Mouse (Mus musculus): ENCODE measurements around the gene Ralgapa1. TPM values are rescaled to one million over a fixed set of nuclear protein-coding genes. Genes with fewer than 3 reads are reported as not detected.
"Not testable (repeated sequence)": the region's sequence is repeated elsewhere in the genome, so short reads cannot be mapped to it uniquely, and the experiment has no call there.

The Ralgapa1 gene
- polyA plus RNA-seq, 1 experiment = not detected

DNA sequence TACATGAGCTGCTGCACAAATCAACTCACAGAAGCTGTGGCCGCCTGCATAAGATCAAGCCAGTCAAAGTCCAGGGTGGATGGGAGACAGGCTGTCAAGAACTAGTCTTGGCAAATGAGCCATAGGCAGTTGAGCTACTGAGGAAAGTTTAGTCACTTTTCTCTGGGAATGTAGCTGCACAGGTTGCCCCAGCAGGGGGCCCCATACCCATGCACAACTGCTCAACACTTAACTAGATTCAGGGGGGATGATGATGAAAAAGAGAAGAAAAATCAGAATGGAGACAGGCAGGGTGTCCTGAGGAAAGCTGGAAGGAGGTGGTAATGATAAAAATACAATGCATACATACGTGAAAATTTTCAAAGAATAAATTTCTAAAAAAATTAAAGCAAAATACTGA is 42.7 kb downstream of the Ralgapa1 start:
- TF ChIP-seq POLR2A (IDR thresholded peaks at IDR 0.05; ENCODE audit: insufficient read depth, low read depth, low read length) (no peak), CTCF (IDR thresholded peaks at IDR 0.05; ENCODE audit: insufficient read depth, low read depth, low read length) (no peak)
- no peak overlapping the region for H3K27ac ChIP-seq (ENCODE audit: insufficient read depth, low read depth, low read length)
- 88% methylated on average over 2 of the region's 2 CpGs for WGBS
- H3K4me1 ChIP-seq (ENCODE audit: control insufficient read depth, insufficient read depth, low read length) = no peaks in the 10 kb centered on the region
- H3K4me3 ChIP-seq (ENCODE audit: insufficient read depth, low read depth, low read length) = no peak overlapping the region

DNA sequence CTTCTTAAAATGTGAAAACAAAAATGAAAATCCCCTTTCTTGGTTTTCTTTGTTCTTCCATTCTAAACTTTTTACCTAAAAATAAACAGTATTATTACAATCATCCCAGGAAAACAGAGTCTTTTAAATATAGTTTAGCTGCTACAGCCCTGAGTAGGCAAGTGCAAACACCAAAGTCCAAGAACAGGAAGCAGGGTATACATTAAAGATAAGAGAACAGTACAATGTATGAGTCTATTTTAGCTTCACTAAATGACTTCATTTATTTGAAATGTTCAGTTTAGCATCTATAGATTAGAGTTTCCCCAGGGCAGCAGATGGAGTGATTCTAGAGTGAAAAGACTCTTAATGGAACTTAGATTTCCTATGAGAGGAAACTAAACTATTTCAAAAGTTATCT is 43.6 kb downstream of the Ralgapa1 start:
- no peaks in the 10 kb centered on the region for H3K4me1 ChIP-seq (ENCODE audit: control insufficient read depth, insufficient read depth, low read length)
- H3K27ac ChIP-seq (ENCODE audit: insufficient read depth, low read depth, low read length) = no peak overlapping the region
- no peak overlapping the region for H3K4me3 ChIP-seq (ENCODE audit: insufficient read depth, low read depth, low read length)
- no peak for TF ChIP-seq CTCF (IDR thresholded peaks at IDR 0.05; ENCODE audit: insufficient read depth, low read depth, low read length)
- TF ChIP-seq POLR2A (IDR thresholded peaks at IDR 0.05; ENCODE audit: insufficient read depth, low read depth, low read length) = no peak

DNA sequence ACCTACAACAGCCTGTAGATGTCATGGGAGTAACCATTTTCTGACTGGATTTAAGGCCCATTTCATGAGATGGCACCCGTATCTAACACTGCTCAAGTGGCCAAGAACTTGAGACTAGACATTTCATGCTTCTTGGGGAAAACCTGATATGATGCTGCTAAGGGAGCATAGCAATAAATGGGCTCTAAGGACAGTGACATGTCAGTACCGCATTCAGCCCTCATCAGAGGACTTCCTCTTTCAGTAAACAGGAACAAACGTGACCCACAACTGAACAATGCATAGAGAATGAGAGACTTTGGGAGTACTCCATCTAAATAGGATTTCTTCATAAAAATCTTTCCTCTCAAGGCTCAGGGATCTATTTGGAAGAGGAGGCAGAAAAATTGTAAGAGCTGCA is 46.7 kb downstream of the Ralgapa1 start:
- no peak for TF ChIP-seq POLR2A (IDR thresholded peaks at IDR 0.05; ENCODE audit: insufficient read depth, low read depth, low read length)
- TF ChIP-seq CTCF (IDR thresholded peaks at IDR 0.05; ENCODE audit: insufficient read depth, low read depth, low read length) = no peak
- no peak overlapping the region for H3K4me3 ChIP-seq (ENCODE audit: insufficient read depth, low read depth, low read length)
- H3K27ac ChIP-seq (ENCODE audit: insufficient read depth, low read depth, low read length) = no peak overlapping the region
- WGBS = 95% methylated on average over 3 of the region's 3 CpGs
- no peaks in the 10 kb centered on the region for H3K4me1 ChIP-seq (ENCODE audit: control insufficient read depth, insufficient read depth, low read length)

DNA sequence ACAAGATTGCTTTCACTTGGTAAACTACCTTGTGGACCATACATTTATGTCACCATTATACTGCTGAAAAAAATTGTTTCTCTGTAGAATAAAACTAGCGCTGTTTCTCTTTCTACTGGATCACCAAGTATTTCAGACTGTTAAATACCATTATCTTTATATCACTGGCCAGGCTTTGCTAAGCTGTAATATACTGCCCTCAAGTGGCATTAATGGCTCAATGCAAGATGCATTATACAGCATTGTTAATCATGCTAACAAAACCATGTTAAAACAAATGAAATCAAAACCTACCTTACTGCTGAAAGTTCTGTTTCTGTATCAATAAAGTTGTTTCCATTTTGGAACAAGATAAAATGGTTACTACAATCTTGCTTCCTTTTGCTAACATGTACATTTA is 100.6 kb downstream of the Ralgapa1 start:
- no peak for TF ChIP-seq POLR2A (IDR thresholded peaks at IDR 0.05; ENCODE audit: insufficient read depth, low read depth, low read length)
- TF ChIP-seq CTCF (IDR thresholded peaks at IDR 0.05; ENCODE audit: insufficient read depth, low read depth, low read length) = no peak
- H3K4me1 ChIP-seq (ENCODE audit: control insufficient read depth, insufficient read depth, low read length) = no peaks in the 10 kb centered on the region
- no peak overlapping the region for H3K27ac ChIP-seq (ENCODE audit: insufficient read depth, low read depth, low read length)
- no peak overlapping the region for H3K4me3 ChIP-seq (ENCODE audit: insufficient read depth, low read depth, low read length)
- 16% methylated on average over 1 of the region's 1 CpGs for WGBS

DNA sequence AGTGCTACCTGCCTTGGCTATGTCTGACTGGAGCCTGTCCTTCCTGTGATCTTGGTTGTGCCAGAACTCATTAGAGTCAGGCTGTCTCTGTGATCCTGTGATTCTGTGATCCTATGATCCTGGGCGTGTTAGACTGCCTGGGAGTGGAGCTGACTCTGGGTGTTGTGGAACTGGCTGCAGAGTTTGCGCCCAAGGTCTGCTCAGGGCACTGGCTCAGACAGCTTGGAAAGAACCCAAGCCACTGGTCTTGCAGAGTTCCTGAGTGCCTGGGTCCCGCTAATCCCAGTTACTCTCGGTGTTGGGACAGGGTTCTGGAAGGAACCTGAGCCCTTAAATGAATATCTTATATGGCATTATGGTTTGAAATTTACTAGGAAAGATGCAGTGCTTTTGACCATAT is 115.1 kb downstream of the Ralgapa1 start:
- no peak for TF ChIP-seq POLR2A (IDR thresholded peaks at IDR 0.05; ENCODE audit: insufficient read depth, low read depth, low read length)
- TF ChIP-seq CTCF (IDR thresholded peaks at IDR 0.05; ENCODE audit: insufficient read depth, low read depth, low read length) = no peak
- no peak overlapping the region for H3K4me3 ChIP-seq (ENCODE audit: insufficient read depth, low read depth, low read length)
- no peak overlapping the region for H3K27ac ChIP-seq (ENCODE audit: insufficient read depth, low read depth, low read length)
- WGBS = 93% methylated on average over 4 of the region's 4 CpGs
- no peaks in the 10 kb centered on the region for H3K4me1 ChIP-seq (ENCODE audit: control insufficient read depth, insufficient read depth, low read length)

DNA sequence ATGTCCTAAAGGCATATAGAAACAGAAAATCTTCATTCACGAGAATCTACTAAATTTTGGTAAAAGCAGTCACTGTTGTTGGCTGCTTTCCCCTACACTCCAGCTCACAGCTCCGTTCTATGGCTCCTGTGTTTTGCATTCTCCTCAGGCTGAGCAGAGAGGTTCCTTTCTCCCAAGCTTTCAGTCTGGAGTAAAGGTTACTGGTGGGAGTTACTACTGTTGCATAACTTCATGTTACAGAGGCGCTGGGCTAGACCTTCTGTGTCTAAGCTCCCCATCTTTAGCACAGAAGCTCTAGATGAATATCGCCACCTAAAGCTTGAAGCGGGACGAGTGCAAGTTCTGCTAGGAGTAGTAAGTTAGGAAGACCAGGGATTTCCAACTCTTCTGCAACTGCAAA is 154.3 kb downstream of the Ralgapa1 start:
- 73% methylated on average over 6 of the region's 6 CpGs for WGBS
- TF ChIP-seq POLR2A (IDR thresholded peaks at IDR 0.05; ENCODE audit: insufficient read depth, low read depth, low read length) = no peak
- no peak for TF ChIP-seq CTCF (IDR thresholded peaks at IDR 0.05; ENCODE audit: insufficient read depth, low read depth, low read length)

DNA sequence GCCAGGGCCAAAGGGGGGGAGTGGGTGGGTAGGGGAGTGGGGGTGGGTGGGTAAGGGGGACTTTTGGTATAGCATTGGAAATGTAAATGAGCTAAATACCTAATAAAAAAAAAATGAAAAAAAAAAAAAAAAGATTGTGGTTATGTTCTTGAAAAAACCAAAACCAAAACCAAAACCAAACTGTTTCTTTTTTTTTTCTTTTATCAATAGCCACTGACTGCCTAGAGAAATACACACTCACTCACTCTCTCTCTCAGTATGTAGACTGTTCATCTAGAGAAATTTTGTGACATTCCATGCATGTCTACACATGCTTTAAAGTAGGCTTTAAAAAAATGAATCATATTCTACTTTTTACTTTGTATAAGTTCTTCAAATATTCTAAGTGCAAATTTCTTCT is 157.8 kb downstream of the Ralgapa1 start:
- H3K4me1 ChIP-seq (ENCODE audit: control insufficient read depth, insufficient read depth, low read length); H3K27ac ChIP-seq (ENCODE audit: insufficient read depth, low read depth, low read length); H3K4me3 ChIP-seq (ENCODE audit: insufficient read depth, low read depth, low read length): not testable (repeated sequence)

More for the DNA sequence above, 154.3 kb downstream of the Ralgapa1 start:
- H3K27ac ChIP-seq (ENCODE audit: insufficient read depth, low read depth, low read length) = no peak overlapping the region
- H3K4me1 ChIP-seq (ENCODE audit: control insufficient read depth, insufficient read depth, low read length) = no peaks in the 10 kb centered on the region
- H3K4me3 ChIP-seq (ENCODE audit: insufficient read depth, low read depth, low read length) = no peak overlapping the region

DNA sequence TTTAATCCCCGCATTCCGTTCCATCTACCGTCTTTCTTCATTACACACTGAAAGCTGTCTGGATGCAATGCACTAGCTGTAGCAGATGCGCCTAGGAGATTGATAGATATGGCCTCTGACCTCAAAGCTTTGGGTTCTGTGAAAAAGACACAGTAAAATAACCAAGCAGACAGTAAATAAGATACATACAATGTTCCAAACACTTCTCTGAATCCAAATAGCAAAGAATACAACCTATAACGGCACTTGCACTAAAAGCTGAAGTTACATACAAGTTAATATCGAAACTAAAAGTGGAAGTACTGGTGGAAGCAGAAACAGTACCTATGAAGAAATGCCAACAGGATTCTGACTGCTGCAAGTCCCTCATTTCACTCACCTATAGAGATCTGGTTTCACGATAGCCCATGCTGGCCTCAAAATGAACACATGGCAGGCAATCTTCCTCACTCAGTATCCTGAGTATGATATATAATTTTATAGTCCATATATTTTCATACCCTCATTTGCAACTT is 172.9 kb downstream of the Ralgapa1 start:
- H3K4me3 ChIP-seq (ENCODE audit: insufficient read depth, low read depth, low read length) = no peak overlapping the region
- H3K4me1 ChIP-seq (ENCODE audit: control insufficient read depth, insufficient read depth, low read length) = no peaks in the 10 kb centered on the region
- 96% methylated on average over 7 of the region's 7 CpGs for WGBS
- TF ChIP-seq POLR2A (IDR thresholded peaks at IDR 0.05; ENCODE audit: insufficient read depth, low read depth, low read length) = no peak
- TF ChIP-seq CTCF (IDR thresholded peaks at IDR 0.05; ENCODE audit: insufficient read depth, low read depth, low read length) = no peak
- no peak overlapping the region for H3K27ac ChIP-seq (ENCODE audit: insufficient read depth, low read depth, low read length)

DNA sequence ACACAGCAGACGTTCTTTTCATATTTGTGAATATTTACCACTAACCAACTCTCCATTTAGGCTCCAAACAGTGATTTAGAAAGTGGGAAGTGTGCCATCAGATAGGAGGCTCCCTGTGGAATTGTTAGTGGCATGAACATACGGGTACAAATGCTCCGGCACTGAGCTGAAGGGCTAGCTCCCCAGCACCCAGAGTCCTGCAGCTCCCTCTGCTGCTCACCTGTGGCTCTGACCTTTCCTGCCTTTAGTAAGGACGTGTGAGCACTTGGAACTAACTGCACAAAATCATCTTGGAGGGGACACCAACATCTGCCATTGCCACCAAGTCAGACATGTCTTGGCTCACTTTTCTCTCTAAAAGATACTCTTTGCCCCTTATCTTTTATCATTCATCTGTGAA is 194.3 kb downstream of the Ralgapa1 start:
- Histone ChIP-seq H3K4me1 (ENCODE audit: control insufficient read depth, insufficient read depth, low read length) (peaks cover 3% of the 10 kb centered on the region), H3K27ac (ENCODE audit: insufficient read depth, low read depth, low read length) (no peak overlapping the region), H3K4me3 (ENCODE audit: insufficient read depth, low read depth, low read length) (no peak overlapping the region)
- TF ChIP-seq POLR2A (IDR thresholded peaks at IDR 0.05; ENCODE audit: insufficient read depth, low read depth, low read length) (no peak), CTCF (IDR thresholded peaks at IDR 0.05; ENCODE audit: insufficient read depth, low read depth, low read length) (no peak)
- 39% methylated on average over 4 of the region's 4 CpGs for WGBS

DNA sequence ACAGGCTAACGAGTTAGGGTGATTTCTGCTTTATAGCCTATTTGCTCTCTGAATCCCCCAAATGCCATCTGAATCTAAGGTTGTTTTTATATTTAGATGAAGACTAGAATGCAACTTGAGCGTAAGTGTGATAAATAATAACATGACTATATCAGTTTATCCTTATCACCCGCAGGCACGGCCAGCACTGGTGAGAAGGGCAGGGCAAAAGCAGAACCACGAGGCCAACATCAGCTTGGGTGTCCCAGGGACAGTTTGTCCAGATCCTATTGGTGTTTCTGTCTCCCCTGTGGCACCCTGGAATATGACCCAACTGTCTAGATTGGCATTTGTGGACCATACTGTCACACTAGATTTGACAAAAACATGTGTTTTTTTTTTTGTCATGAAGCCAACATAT is 197.7 kb downstream of the Ralgapa1 start:
- 73% methylated on average over 5 of the region's 5 CpGs for WGBS
- Histone ChIP-seq H3K4me1 (ENCODE audit: control insufficient read depth, insufficient read depth, low read length) (peaks cover 3% of the 10 kb centered on the region), H3K27ac (ENCODE audit: insufficient read depth, low read depth, low read length) (no peak overlapping the region), H3K4me3 (ENCODE audit: insufficient read depth, low read depth, low read length) (no peak overlapping the region)
- no peak for TF ChIP-seq POLR2A (IDR thresholded peaks at IDR 0.05; ENCODE audit: insufficient read depth, low read depth, low read length)
- no peak for TF ChIP-seq CTCF (IDR thresholded peaks at IDR 0.05; ENCODE audit: insufficient read depth, low read depth, low read length)

Data from olfactory bulb, adult 2 months (tissue).